Comparison of ENCODE assay signal across 8 mouse cellular contexts in the genomic region with DNA sequence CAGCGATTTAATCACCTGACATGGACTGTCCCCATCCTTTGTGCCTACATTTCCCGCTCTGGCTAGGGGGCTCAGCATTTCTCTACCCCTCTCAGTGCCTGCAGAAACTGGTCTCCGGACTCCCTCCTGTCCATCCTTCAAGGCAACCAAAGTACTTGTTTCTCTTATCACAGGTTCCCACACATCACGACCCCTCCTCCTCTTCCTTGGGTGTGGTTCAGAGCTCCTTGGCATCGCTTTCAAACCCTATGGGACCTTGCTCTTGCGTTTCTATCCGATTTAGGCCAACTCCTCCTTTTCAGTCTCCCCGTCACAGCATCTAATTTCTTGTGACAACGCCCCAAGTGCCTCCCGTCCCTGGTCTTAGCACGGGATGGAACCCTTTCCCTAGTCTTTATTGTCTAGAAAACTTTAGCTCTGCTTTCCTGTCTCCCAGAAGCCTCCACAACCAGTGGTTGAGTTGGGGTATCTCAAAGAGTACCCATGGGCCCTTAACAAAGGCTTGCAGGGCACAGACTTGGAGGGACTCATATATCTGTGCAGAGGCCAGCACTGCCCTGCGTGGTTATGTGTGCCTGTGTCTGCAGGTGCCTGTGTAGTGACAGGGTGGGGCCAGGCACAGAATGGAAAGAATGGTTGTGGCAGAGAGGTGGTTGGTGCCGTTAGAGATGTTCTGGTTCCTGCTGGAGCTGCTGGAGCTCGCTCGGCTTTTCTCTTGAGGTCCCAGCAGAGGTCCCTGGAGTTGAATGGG. TPM values are rescaled to one million over a fixed set of nuclear protein-coding genes. Genes with fewer than 3 reads are reported as not detected.
A peak's percentile ranks its signal among the peaks of the same experiment; 100 is the strongest.
DNase-seq lines count a peak whose midpoint lies in the region; ATAC-seq and TF ChIP-seq lines count a peak whose summit lies in the region.

No protein-coding gene starts in this region.

- no peak for ATAC-seq in heart, embryonic 14.5 days (ENCODE audit: insufficient number of reproducible peaks, insufficient read depth, low FRiP score, low read depth)
- peak; percentile 46 for ATAC-seq in forebrain, embryonic 14.5 days

- H3K27ac ChIP-seq in heart, embryonic 14.5 days (replicated peaks in 1 of 2; ENCODE audit: control insufficient read depth in 1 of 2, insufficient read depth in 1 of 2, low read depth in 2 of 2, low read length in 2 of 2), result no peak overlapping the region
- no peak overlapping the region for H3K27ac ChIP-seq in heart, adult 2 months
- peak overlapping the region; percentile 35; the same call in 1 of the 2 replicates for H3K27ac ChIP-seq in forebrain, embryonic 14.5 days (ENCODE audit: low read depth, low read length)
- H3K27ac ChIP-seq in midbrain, embryonic 10.5 days (replicated peaks), result peak overlapping the region; percentile 67; the same call in 1 of the 2 replicates

- peak overlapping the region; percentile 74 for H3K4me2 ChIP-seq in heart, embryonic 14.5 days (ENCODE audit: low read length)
- H3K4me2 ChIP-seq in forebrain, embryonic 14.5 days (ENCODE audit: low read length), result peak overlapping the region; percentile 42

- intact Hi-C loops in heart, adult 2 months (cut with DNase I), result no loop called here

- no peak for TF ChIP-seq POLR2A in heart, adult 2 months (IDR thresholded peaks at IDR 0.05; ENCODE audit: insufficient read depth, low read depth, low read length)

- no peaks in the 10 kb centered on the region for H3K79me2 ChIP-seq in heart, adult 2 months (replicated peaks; ENCODE audit: control insufficient read depth, insufficient read depth, low read length)

- TF ChIP-seq EP300 in heart, adult 2 months (IDR thresholded peaks at IDR 0.05; ENCODE audit: insufficient read depth, low read depth, low read length), result no peak

- TF ChIP-seq CTCF in heart, adult 2 months (IDR thresholded peaks at IDR 0.05), result no peak
- TF ChIP-seq CTCF in E14TG2a.4 (conservative IDR thresholded peaks at IDR 0.05; ENCODE audit: low read length), result no peak

- 54% methylated on average over 15 of the region's 15 CpGs for WGBS in heart, embryonic 14.5 days
- 43% methylated on average over 15 of the region's 15 CpGs for whole genome bisulfite sequencing in heart, adult 2 months
- WGBS in forebrain, embryonic 14.5 days, result 55% methylated on average over 15 of the region's 15 CpGs
- 56% methylated on average over 15 of the region's 15 CpGs for WGBS in midbrain, embryonic 10.5 days

- DNase-seq in heart, adult 2 months, result no peak
- no peak for DNase-seq in forebrain, embryonic 14.5 days (ENCODE audit: low spot score)
- DNase-seq in midbrain, embryonic 10.5 days (ENCODE audit: low spot score), result no peak
- no peak for DNase-seq in natural killer cell, adult 2 months (ENCODE audit: low spot score in 2 of 2)
- no peak for DNase-seq in layer of hippocampus, postnatal 10 days (ENCODE audit: low spot score in 2 of 2)
- DNase-seq in c-Kit-positive CD71-positive TER-119-positive erythroid progenitor cells, embryonic 14.5 days (ENCODE audit: low spot score), result no peak

- H3K36me3 ChIP-seq in heart, embryonic 14.5 days (ENCODE audit: control insufficient read depth, insufficient read depth, low read length), result no peaks in the 10 kb centered on the region
- H3K36me3 ChIP-seq in heart, adult 2 months (ENCODE audit: control insufficient read depth, insufficient read depth, low read length), result no peaks in the 10 kb centered on the region
- H3K36me3 ChIP-seq in E14TG2a.4 (ENCODE audit: insufficient read depth, low read length), result no peaks in the 10 kb centered on the region
- no peaks in the 10 kb centered on the region for H3K36me3 ChIP-seq in forebrain, embryonic 14.5 days (ENCODE audit: control insufficient read depth, insufficient read depth, low read length)
- no peaks in the 10 kb centered on the region for H3K36me3 ChIP-seq in midbrain, embryonic 10.5 days

- peaks cover 21% of the 10 kb centered on the region in 2 experiments for H3K4me1 ChIP-seq in heart, embryonic 14.5 days (ENCODE audit: control insufficient read depth in 2 of 2, insufficient read depth in 2 of 2, low read length in 2 of 2)
- peaks cover 4% of the 10 kb centered on the region for H3K4me1 ChIP-seq in heart, adult 2 months (ENCODE audit: control insufficient read depth, insufficient read depth, low read length)
- peaks cover 30% of the 10 kb centered on the region for H3K4me1 ChIP-seq in E14TG2a.4 (replicated peaks; ENCODE audit: low read depth, low read length)
- H3K4me1 ChIP-seq in forebrain, embryonic 14.5 days (ENCODE audit: control insufficient read depth, insufficient read depth, low read length), result peaks cover 20% of the 10 kb centered on the region
- H3K4me1 ChIP-seq in midbrain, embryonic 10.5 days, result peaks cover 40% of the 10 kb centered on the region

- no peaks in the 10 kb centered on the region for H3K9me3 ChIP-seq in heart, embryonic 14.5 days (ENCODE audit: control insufficient read depth, low read length)
- H3K9me3 ChIP-seq in E14TG2a.4 (ENCODE audit: low read length), result no peaks in the 10 kb centered on the region
- no peaks in the 10 kb centered on the region for H3K9me3 ChIP-seq in forebrain, embryonic 14.5 days (replicated peaks; ENCODE audit: control insufficient read depth, low read length)
- no peaks in the 10 kb centered on the region for H3K9me3 ChIP-seq in midbrain, embryonic 10.5 days (replicated peaks)

- peak overlapping the region in 1 of 2 experiments; percentile 22; a peak in 1 of 4 replicates for H3K4me3 ChIP-seq in heart, embryonic 14.5 days (ENCODE audit: control insufficient read depth in 1 of 2, insufficient read depth in 1 of 2, low read depth in 1 of 2, low read length in 2 of 2)
- H3K4me3 ChIP-seq in heart, adult 2 months, result no peak overlapping the region; the same call in 1 of the 2 replicates
- peak overlapping the region; percentile 67 for H3K4me3 ChIP-seq in E14TG2a.4 (replicated peaks; ENCODE audit: low read length)
- H3K4me3 ChIP-seq in forebrain, embryonic 14.5 days (ENCODE audit: low read depth, low read length), result 0 out of 2 replicates have a peak overlapping the region, but pooled peaks have one; percentile 15
- peak overlapping the region; percentile 48 for H3K4me3 ChIP-seq in midbrain, embryonic 10.5 days

- H3K27me3 ChIP-seq in heart, embryonic 14.5 days (ENCODE audit: control insufficient read depth, insufficient read depth, low read length), result peaks cover 5% of the 10 kb centered on the region; the same call in 1 of the 2 replicates
- H3K27me3 ChIP-seq in heart, adult 2 months (ENCODE audit: control insufficient read depth, insufficient read depth, low read length), result no peaks in the 10 kb centered on the region
- H3K27me3 ChIP-seq in E14TG2a.4 (ENCODE audit: insufficient read depth, low read length), result peaks cover 54% of the 10 kb centered on the region
- H3K27me3 ChIP-seq in forebrain, embryonic 14.5 days (replicated peaks; ENCODE audit: control insufficient read depth, insufficient read depth, low read length), result peaks cover 29% of the 10 kb centered on the region; the same call in 1 of the 2 replicates
- peaks cover 62% of the 10 kb centered on the region for H3K27me3 ChIP-seq in midbrain, embryonic 10.5 days (ENCODE audit: low read depth, poor library complexity, severe bottlenecking)

- 0 out of 2 replicates have a peak overlapping the region, but pooled peaks have one; percentile 35 for H3K9ac ChIP-seq in heart, embryonic 14.5 days (ENCODE audit: low read length)
- no peak overlapping the region for H3K9ac ChIP-seq in heart, adult 2 months (ENCODE audit: low read depth, low read length)
- H3K9ac ChIP-seq in forebrain, embryonic 14.5 days (ENCODE audit: low read length), result no peak overlapping the region

RNA-seq across cellular contexts. Expression of gene Laptm5, which starts 51.8 kb away (rescaled TPM):
- polyA plus RNA-seq in heart, embryonic 14.5 days (2014; fragmentation: Nextera tagmentation; extraction: Ambion mirVana), result 30.8 and 33.0 TPM in 2 replicates
- 10 to 100 TPM; 15.5 to 22.8 TPM for total RNA-seq in heart, adult 2 months (2021)
- polyA plus RNA-seq in heart, adult 2 months (2012; rRNA removed), result 44.1 and 59.4 TPM in 2 replicates
- 27.6 and 31.9 TPM in 2 replicates for polyA plus RNA-seq in forebrain, embryonic 14.5 days (2014; fragmentation: Nextera tagmentation; extraction: Ambion mirVana)
- polyA plus RNA-seq in midbrain, embryonic 10.5 days (2016; fragmentation: Nextera tagmentation; extraction: Ambion mirVana), result 16.7 and 22.9 TPM in 2 replicates
- total RNA-seq in layer of hippocampus, postnatal 10 days (2021), result 10 to 100 TPM; 27.5 to 28.1 TPM

Comparison
In these comparisons a context has a peak if more than half of its experiments do, and no peak if none do; other contexts are left out.
1. H3K27ac ChIP-seq: peak in forebrain, embryonic 14.5 days (single experiment) and midbrain, embryonic 10.5 days (single experiment); none in heart, embryonic 14.5 days (0 of 2) and heart, adult 2 months (single experiment).